Mouse (Mus musculus) thymus, adult 2 months (tissue): ENCODE measurements around the gene Cramp1l.

Source experiments
- CTCF ChIP-seq: fragments of 200-500 bp; IDR thresholded peaks from 2 replicates; pipeline ENCODE4 v1.5.1; 2012; ENCODE audit warnings: mild to moderate bottlenecking, control low read depth, low read length, moderate library complexity, borderline replicate concordance; ENCODE audit not compliant: control insufficient read depth, poor library complexity, insufficient read depth; ENCODE audit errors: extremely low read depth
- POLR2A ChIP-seq: fragments of 200-500 bp; IDR thresholded peaks from 2 replicates; pipeline ENCODE4 v1.6.1; 2012; ENCODE audit warnings: mild to moderate bottlenecking, low read length, control low read depth, moderate library complexity; ENCODE audit not compliant: control insufficient read depth, poor library complexity, insufficient read depth; ENCODE audit errors: extremely low read depth

- TF ChIP-seq CTCF (no peak), POLR2A (no peak)
These were observed 37.7 kb upstream of the Cramp1l start for GRCm38 (mm10) chr17:25053274-25053673.
